Mouse (Mus musculus): ENCODE measurements around the gene Znrf1. TPM values are rescaled to one million over a fixed set of nuclear protein-coding genes. Genes with fewer than 3 reads are reported as not detected.

Gene Znrf1
- polyA plus RNA-seq, 1 experiment from 2014 or later = 34.5 TPM

DNA sequence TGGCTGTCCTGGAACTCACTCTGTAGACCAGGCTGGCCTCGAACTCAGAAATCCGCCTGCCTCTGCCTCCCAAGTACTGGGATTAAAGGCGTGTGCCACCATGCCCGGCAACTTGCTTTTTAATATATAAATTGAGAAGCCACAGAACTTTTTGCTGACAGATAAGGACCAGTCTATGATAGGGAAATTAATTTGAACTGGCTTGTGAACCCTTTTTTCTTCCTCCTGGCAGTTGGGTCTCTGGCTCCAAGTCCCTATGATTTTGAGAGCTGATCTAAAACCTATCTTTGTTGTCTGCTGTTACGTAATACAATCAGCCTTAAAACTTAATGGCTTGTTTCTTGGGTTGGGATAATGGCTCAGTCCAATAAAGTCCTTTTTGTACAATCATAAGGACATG lies 27.2 kb downstream of the Znrf1 start:
- Histone ChIP-seq H3K4me3 (no peak overlapping the region), H3K9ac (no peak overlapping the region), H3K4me2 (replicated peaks) (no peak overlapping the region), H3K27me3 (no peaks in the 10 kb centered on the region), H3K9me3 (no peaks in the 10 kb centered on the region), H3K4me1 (peaks cover 40% of the 10 kb centered on the region), H3K27ac (no peak overlapping the region), H3K36me3 (no peaks in the 10 kb centered on the region; the same call in 1 of the 2 replicates)
- ATAC-seq (ENCODE audit: low FRiP score, low read depth) = no peak
- 99% methylated on average over 5 of the region's 5 CpGs for WGBS

DNA sequence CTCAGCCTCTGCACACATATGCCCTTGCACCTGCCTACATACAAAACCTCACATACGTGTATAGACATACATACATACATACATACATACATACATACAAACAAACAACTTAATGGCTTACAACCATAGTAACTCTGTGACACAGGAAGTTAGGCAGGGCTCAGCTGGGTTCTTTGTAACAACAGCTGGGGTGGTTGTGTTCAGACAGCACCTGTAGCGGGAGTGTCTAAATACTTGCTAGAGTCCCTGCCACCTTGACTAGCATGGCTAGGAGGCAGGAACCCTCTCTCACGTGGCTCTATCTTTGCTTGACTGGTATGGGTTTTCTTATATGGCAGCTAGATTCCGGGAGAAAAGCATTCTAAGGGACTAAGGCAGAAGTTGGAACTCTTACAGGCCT lies 27.8 kb downstream of the Znrf1 start:
- ATAC-seq (ENCODE audit: low FRiP score, low read depth) = no peak
- H3K36me3 ChIP-seq = no peaks in the 10 kb centered on the region; the same call in 1 of the 2 replicates
- 91% methylated on average over 4 of the region's 4 CpGs for WGBS
- no peaks in the 10 kb centered on the region for H3K27me3 ChIP-seq
- H3K27ac ChIP-seq = no peak overlapping the region
- H3K4me2 ChIP-seq (replicated peaks) = no peak overlapping the region
- peaks cover 40% of the 10 kb centered on the region for H3K4me1 ChIP-seq
- H3K4me3 ChIP-seq = no peak overlapping the region
- H3K9me3 ChIP-seq = no peaks in the 10 kb centered on the region
- no peak overlapping the region for H3K9ac ChIP-seq

- WGBS = 86% methylated on average over 2 of the region's 2 CpGs
- no peak for ATAC-seq (ENCODE audit: low FRiP score, low read depth)
- H3K4me2 ChIP-seq (replicated peaks) = no peak overlapping the region
- H3K9me3 ChIP-seq = no peaks in the 10 kb centered on the region
- no peak overlapping the region for H3K9ac ChIP-seq
- no peak overlapping the region for H3K4me3 ChIP-seq
- H3K27me3 ChIP-seq = no peaks in the 10 kb centered on the region
- no peak overlapping the region for H3K27ac ChIP-seq
- H3K36me3 ChIP-seq = no peaks in the 10 kb centered on the region; the same call in 1 of the 2 replicates
- peaks cover 38% of the 10 kb centered on the region for H3K4me1 ChIP-seq
Measured at GRCm38 (mm10) chr8:111564093-111564492, 28.2 kb downstream of the Znrf1 start.

DNA sequence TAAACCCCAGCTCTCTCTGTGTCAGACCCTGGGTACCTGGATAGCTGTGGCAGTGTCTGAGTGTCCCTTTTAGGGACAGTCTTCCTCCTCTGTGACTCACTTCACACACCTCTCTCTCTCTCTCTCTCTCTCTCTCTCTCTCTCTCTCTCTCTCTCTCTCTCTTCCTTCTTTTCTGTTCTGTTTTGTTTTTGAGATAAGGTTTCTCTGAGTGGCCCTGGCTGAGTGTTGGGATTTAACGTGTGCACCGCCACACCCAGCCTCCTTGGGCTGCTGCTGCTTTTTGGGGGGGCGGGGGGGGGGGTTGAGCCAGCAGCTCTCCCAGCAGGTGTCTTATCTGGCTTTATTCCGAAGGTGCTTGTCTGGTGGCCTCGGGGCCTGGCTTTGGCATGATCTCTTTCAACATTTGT lies 29.9 kb downstream of the Znrf1 start:
- 33% methylated on average over 5 of the region's 5 CpGs for WGBS
- H3K27me3 ChIP-seq = no peaks in the 10 kb centered on the region
- H3K4me1 ChIP-seq = peaks cover 35% of the 10 kb centered on the region
- H3K4me2 ChIP-seq (replicated peaks) = no peak overlapping the region
- ATAC-seq (ENCODE audit: low FRiP score, low read depth) = no peak
- no peaks in the 10 kb centered on the region; the same call in 1 of the 2 replicates for H3K36me3 ChIP-seq
- no peaks in the 10 kb centered on the region for H3K9me3 ChIP-seq
- H3K4me3 ChIP-seq = no peak overlapping the region
- no peak overlapping the region for H3K27ac ChIP-seq
- no peak overlapping the region for H3K9ac ChIP-seq

- H3K4me2 ChIP-seq (replicated peaks) = no peak overlapping the region
- H3K27me3 ChIP-seq = no peaks in the 10 kb centered on the region
- no peaks in the 10 kb centered on the region for H3K9me3 ChIP-seq
- H3K4me1 ChIP-seq = peaks cover 35% of the 10 kb centered on the region
- no peak overlapping the region for H3K27ac ChIP-seq
- no peak overlapping the region for H3K9ac ChIP-seq
- no peak for ATAC-seq (ENCODE audit: low FRiP score, low read depth)
- no peak overlapping the region for H3K4me3 ChIP-seq
- no peaks in the 10 kb centered on the region; the same call in 1 of the 2 replicates for H3K36me3 ChIP-seq
- 67% methylated on average over 9 of the region's 9 CpGs for WGBS
Measured at GRCm38 (mm10) chr8:111566326-111566725, 30.4 kb downstream of the Znrf1 start.

DNA sequence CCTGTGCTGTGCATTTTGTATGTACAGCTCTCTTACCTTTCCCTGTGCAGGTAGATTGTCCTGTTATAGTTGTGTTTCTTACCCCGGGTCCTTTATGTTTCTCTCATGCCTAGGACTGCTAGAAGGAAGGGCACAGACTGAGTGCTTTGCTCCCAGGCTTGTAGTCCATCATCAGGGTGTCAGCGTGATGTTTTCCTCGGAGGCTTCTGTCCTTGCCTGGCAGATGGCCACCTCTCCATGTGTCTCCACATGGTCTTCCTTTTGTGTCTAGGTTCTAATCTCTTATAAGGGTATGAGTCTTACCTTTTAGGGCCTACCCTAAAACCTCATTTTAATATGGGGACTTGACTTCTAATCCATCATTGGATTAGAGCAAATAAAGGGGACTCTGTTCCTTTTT lies 31.7 kb downstream of the Znrf1 start:
- Histone ChIP-seq H3K27me3 (no peaks in the 10 kb centered on the region), H3K27ac (no peak overlapping the region), H3K4me1 (peaks cover 43% of the 10 kb centered on the region), H3K4me2 (replicated peaks) (no peak overlapping the region), H3K9ac (no peak overlapping the region), H3K9me3 (no peaks in the 10 kb centered on the region), H3K4me3 (no peak overlapping the region), H3K36me3 (no peaks in the 10 kb centered on the region)
- ATAC-seq (ENCODE audit: low FRiP score, low read depth) = no peak
- 49% methylated on average over 3 of the region's 3 CpGs for WGBS

DNA sequence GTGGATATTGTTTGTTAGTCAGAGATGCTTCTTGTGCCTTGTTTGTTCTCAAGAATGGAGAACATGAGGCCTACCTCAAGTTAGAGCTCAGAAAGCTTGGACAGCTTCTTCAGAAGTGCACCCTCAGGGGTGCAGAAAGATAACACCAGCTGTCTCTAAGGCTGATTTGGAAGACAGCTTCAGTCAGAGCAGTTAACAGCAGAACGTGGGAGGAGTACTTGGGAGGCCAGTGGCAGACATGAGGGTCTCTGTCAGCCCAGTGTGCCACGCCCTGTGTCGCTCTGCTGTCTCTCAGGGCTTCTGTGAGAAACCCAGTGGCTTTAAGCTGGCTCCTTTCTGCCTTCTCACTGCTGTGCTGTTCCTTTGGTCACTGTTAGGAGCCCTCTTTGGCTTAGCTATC lies 32.1 kb downstream of the Znrf1 start:
- no peaks in the 10 kb centered on the region for H3K27me3 ChIP-seq
- ATAC-seq (ENCODE audit: low FRiP score, low read depth) = no peak
- no peak overlapping the region for H3K27ac ChIP-seq
- no peak overlapping the region for H3K4me3 ChIP-seq
- H3K4me2 ChIP-seq (replicated peaks) = no peak overlapping the region
- 55% methylated on average over 3 of the region's 3 CpGs for WGBS
- peaks cover 43% of the 10 kb centered on the region for H3K4me1 ChIP-seq
- H3K36me3 ChIP-seq = no peaks in the 10 kb centered on the region
- no peak overlapping the region for H3K9ac ChIP-seq
- H3K9me3 ChIP-seq = no peaks in the 10 kb centered on the region

GRCm38 (mm10) chr8:111569926-111570325 lies 34.0 kb downstream of the Znrf1 start:
- H3K4me2 ChIP-seq (replicated peaks) = no peak overlapping the region
- no peak for ATAC-seq (ENCODE audit: low FRiP score, low read depth)
- 86% methylated on average over 4 of the region's 4 CpGs for WGBS

GRCm38 (mm10) chr8:111570432-111570831 lies 34.5 kb downstream of the Znrf1 start:
- Histone ChIP-seq H3K4me1 (peaks cover 44% of the 10 kb centered on the region), H3K27ac (no peak overlapping the region), H3K27me3 (no peaks in the 10 kb centered on the region), H3K4me2 (replicated peaks) (no peak overlapping the region), H3K36me3 (no peaks in the 10 kb centered on the region), H3K4me3 (no peak overlapping the region), H3K9me3 (no peaks in the 10 kb centered on the region), H3K9ac (no peak overlapping the region)
- WGBS = 82% methylated on average over 2 of the region's 2 CpGs
- ATAC-seq (ENCODE audit: low FRiP score, low read depth) = no peak

More at GRCm38 (mm10) chr8:111569926-111570325, 34.0 kb downstream of the Znrf1 start:
- H3K36me3 ChIP-seq = no peaks in the 10 kb centered on the region
- no peak overlapping the region for H3K4me3 ChIP-seq
- no peak overlapping the region for H3K27ac ChIP-seq
- H3K9me3 ChIP-seq = no peaks in the 10 kb centered on the region
- no peak overlapping the region for H3K9ac ChIP-seq
- peaks cover 49% of the 10 kb centered on the region for H3K4me1 ChIP-seq
- no peaks in the 10 kb centered on the region for H3K27me3 ChIP-seq

- Histone ChIP-seq H3K4me2 (replicated peaks) (no peak overlapping the region), H3K36me3 (no peaks in the 10 kb centered on the region; the same call in 1 of the 2 replicates), H3K4me1 (peaks cover 35% of the 10 kb centered on the region), H3K27me3 (no peaks in the 10 kb centered on the region), H3K4me3 (no peak overlapping the region), H3K27ac (no peak overlapping the region), H3K9ac (no peak overlapping the region), H3K9me3 (no peaks in the 10 kb centered on the region)
- ATAC-seq (ENCODE audit: low FRiP score, low read depth) = peak; percentile 36; the same call in 1 of the 2 replicates
- WGBS = 75% methylated on average over 10 of the region's 10 CpGs
Measured at GRCm38 (mm10) chr8:111571661-111572060, 35.8 kb downstream of the Znrf1 start.

DNA sequence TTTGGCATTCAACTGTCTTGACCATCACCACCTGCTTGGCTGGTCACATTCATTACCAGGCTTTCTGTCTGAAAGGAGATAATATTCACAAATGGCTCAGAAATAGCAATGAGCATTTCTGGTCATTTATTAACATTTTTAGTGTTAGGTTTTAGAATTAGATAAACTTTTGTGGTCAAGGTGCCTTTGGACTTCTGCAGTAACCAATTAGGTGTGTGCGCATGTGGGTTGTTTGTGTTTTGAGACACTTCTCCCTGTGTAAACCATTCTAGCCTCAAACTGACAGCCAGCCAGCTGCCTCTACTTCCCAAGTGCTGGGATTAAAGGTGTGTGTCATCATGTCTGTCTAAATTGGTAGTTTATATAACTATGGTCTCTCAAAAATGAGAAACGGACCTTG lies 36.5 kb downstream of the Znrf1 start:
- H3K4me3 ChIP-seq = no peak overlapping the region

GRCm38 (mm10) chr8:111573583-111573982 lies 37.7 kb downstream of the Znrf1 start:
- H3K4me2 ChIP-seq (replicated peaks) = no peak overlapping the region
- H3K27ac ChIP-seq = no peak overlapping the region
- no peak overlapping the region for H3K4me3 ChIP-seq
- peaks cover 24% of the 10 kb centered on the region for H3K4me1 ChIP-seq
- H3K9ac ChIP-seq = no peak overlapping the region
- no peak for ATAC-seq (ENCODE audit: low FRiP score, low read depth)
- WGBS = 42% methylated on average over 8 of the region's 8 CpGs
- peaks cover 6% of the 10 kb centered on the region for H3K36me3 ChIP-seq
- no peaks in the 10 kb centered on the region for H3K9me3 ChIP-seq
- H3K27me3 ChIP-seq = no peaks in the 10 kb centered on the region

More for the DNA sequence above, 36.5 kb downstream of the Znrf1 start:
- no peak for ATAC-seq (ENCODE audit: low FRiP score, low read depth)
- no peak overlapping the region for H3K27ac ChIP-seq
- H3K9me3 ChIP-seq = no peaks in the 10 kb centered on the region
- no peaks in the 10 kb centered on the region for H3K27me3 ChIP-seq
- H3K4me1 ChIP-seq = peaks cover 33% of the 10 kb centered on the region
- 78% methylated on average over 2 of the region's 2 CpGs for WGBS
- no peaks in the 10 kb centered on the region; the same call in 1 of the 2 replicates for H3K36me3 ChIP-seq
- H3K4me2 ChIP-seq (replicated peaks) = no peak overlapping the region
- H3K9ac ChIP-seq = no peak overlapping the region

- H3K9me3 ChIP-seq = no peaks in the 10 kb centered on the region
- 76% methylated on average over 2 of the region's 2 CpGs for WGBS
- peaks cover 24% of the 10 kb centered on the region for H3K4me1 ChIP-seq
- no peak overlapping the region for H3K4me2 ChIP-seq (replicated peaks)
- peaks cover 9% of the 10 kb centered on the region for H3K36me3 ChIP-seq
- no peaks in the 10 kb centered on the region for H3K27me3 ChIP-seq
- no peak overlapping the region for H3K9ac ChIP-seq
- no peak overlapping the region for H3K27ac ChIP-seq
- no peak for ATAC-seq (ENCODE audit: low FRiP score, low read depth)
- no peak overlapping the region for H3K4me3 ChIP-seq
Measured at GRCm38 (mm10) chr8:111574016-111574415, 38.1 kb downstream of the Znrf1 start.

Measured in limb, embryonic 13.5 days (tissue).